Mouse (Mus musculus) embryonic facial prominence, embryonic 11.5 days (tissue): ENCODE results near the gene Slc50a1. TPM values are rescaled to one million over a fixed set of nuclear protein-coding genes. Genes with fewer than 3 reads are reported as not detected.
A peak's percentile ranks its signal among the peaks of the same experiment; 100 is the strongest.

Experiments
- ATAC-seq: fragments of 200-750 bp; cut with Nextera tagmentation; replicated peaks from 2 replicates; pipeline ENCODE4 v1.8.0; 2017; ENCODE audit warnings: low read depth; ENCODE audit not compliant: insufficient number of reproducible peaks, low FRiP score, low TSS enrichment
- DNase-seq: peaks from one replicate; pipeline ENCODE4 v3.0.0-alpha.2; 2015; ENCODE audit warnings: low spot score
- H3K27ac ChIP-seq: fragments of 300-500 bp; sonication (generic); replicated peaks from 2 replicates; pipeline ENCODE4 v1.5.1; 2014; ENCODE audit warnings: mild to moderate bottlenecking, low read depth, low read length, control low read depth
- H3K27me3 ChIP-seq: fragments of 300-500 bp; sonication (generic); 2 replicates; pipeline ENCODE4 v1.6.1; 2014; ENCODE audit warnings: mild to moderate bottlenecking, low read length, moderate library complexity, mixed read lengths; ENCODE audit not compliant: control insufficient read depth, insufficient read depth
- H3K36me3 ChIP-seq: fragments of 300-500 bp; sonication (generic); replicated peaks from 2 replicates; pipeline ENCODE4 v1.6.1; 2014; ENCODE audit warnings: low read depth, mild to moderate bottlenecking, low read length, moderate library complexity, mixed read lengths; ENCODE audit not compliant: control insufficient read depth, insufficient read depth
- H3K4me1 ChIP-seq: fragments of 300-500 bp; sonication (generic); 2 replicates; pipeline ENCODE4 v1.6.1; 2014; ENCODE audit warnings: low read length, mixed read lengths; ENCODE audit not compliant: control insufficient read depth, insufficient read depth
- H3K4me2 ChIP-seq: fragments of 300-500 bp; sonication (generic); 2 replicates; pipeline ENCODE4 v1.6.1; 2014; ENCODE audit warnings: low read depth, mild to moderate bottlenecking, control low read depth, low read length, moderate library complexity
- H3K4me3 ChIP-seq: fragments of 300-500 bp; sonication (generic); 2 replicates; pipeline ENCODE4 v1.5.1; 2014; ENCODE audit warnings: low read depth, low read length, control low read depth
- H3K9ac ChIP-seq: fragments of 300-500 bp; sonication (generic); replicated peaks from 2 replicates; pipeline ENCODE4 v1.6.1; 2014; ENCODE audit warnings: mild to moderate bottlenecking, control low read depth, low read length
- H3K9me3 ChIP-seq: fragments of 300-500 bp; sonication (generic); replicated peaks from 2 replicates; pipeline ENCODE4 v1.6.1; 2016; ENCODE audit warnings: mild to moderate bottlenecking, low read length, inconsistent platforms, mixed read lengths; ENCODE audit not compliant: control insufficient read depth
- WGBS: fragments of 180-500 bp; shearing (Covaris S2); extraction: QIAGEN DNeasy Blood & Tissue Kit; methylation state at CpG from one replicate; pipeline ENCODE4 v1.1.7; 2014; 5-methylcytosine and 5-hydroxymethylcytosine counted together
- polyA plus RNA-seq: library from polyadenylated mRNA; unstranded; fragments of >200 nt; fragmentation: Nextera tagmentation; extraction: Ambion mirVana; gene quantifications from 2 replicates; pipeline ENCODE4 v1.2.1, GENCODE M21; 2014

Slc50a1 gene
- polyA plus RNA-seq, 1 experiment from 2014 or later = 39.8 TPM

- no peak for ATAC-seq
- WGBS = 11% methylated on average over 25 of the region's 25 CpGs
- Histone ChIP-seq H3K4me3 (peak overlapping the region; percentile 40), H3K4me1 (peaks cover 6% of the 10 kb centered on the region), H3K9ac (peak overlapping the region; percentile 45), H3K27ac (no peak overlapping the region), H3K9me3 (no peaks in the 10 kb centered on the region), H3K36me3 (no peaks in the 10 kb centered on the region), H3K27me3 (no peaks in the 10 kb centered on the region), H3K4me2 (peak overlapping the region; percentile 59)
- DNase-seq = no peak
Observed at GRCm38 (mm10) chr3:89244158-89244981, 26.0 kb downstream of the Slc50a1 start.

- H3K4me2 ChIP-seq = peak overlapping the region; percentile 43
- no peaks in the 10 kb centered on the region for H3K9me3 ChIP-seq
- H3K27ac ChIP-seq = no peak overlapping the region
- H3K36me3 ChIP-seq = no peaks in the 10 kb centered on the region; the same call in 1 of the 2 replicates
- H3K9ac ChIP-seq = no peak overlapping the region
- ATAC-seq (peak; percentile 64), DNase-seq (peak; percentile 76)
- WGBS = 7% methylated on average over 14 of the region's 14 CpGs
- peak overlapping the region; percentile 40 for H3K4me3 ChIP-seq
- no peaks in the 10 kb centered on the region for H3K27me3 ChIP-seq
- H3K4me1 ChIP-seq = peaks cover 6% of the 10 kb centered on the region
Observed at GRCm38 (mm10) chr3:89243609-89244008, 26.8 kb downstream of the Slc50a1 start.

GRCm38 (mm10) chr3:89242331-89242895 lies 28.0 kb downstream of the Slc50a1 start:
- no peak for ATAC-seq
- Histone ChIP-seq H3K27me3 (no peaks in the 10 kb centered on the region), H3K9ac (no peak overlapping the region), H3K9me3 (no peaks in the 10 kb centered on the region), H3K27ac (no peak overlapping the region), H3K4me1 (peaks cover 6% of the 10 kb centered on the region), H3K36me3 (no peaks in the 10 kb centered on the region; the same call in 1 of the 2 replicates), H3K4me2 (no peak overlapping the region), H3K4me3 (no peak overlapping the region)
- DNase-seq = peak; percentile 53
- 75% methylated on average over 9 of the region's 9 CpGs for WGBS

GRCm38 (mm10) chr3:89238494-89238893 lies 31.9 kb downstream of the Slc50a1 start:
- Histone ChIP-seq H3K27me3 (no peaks in the 10 kb centered on the region), H3K4me3 (no peak overlapping the region), H3K9ac (no peak overlapping the region), H3K4me2 (no peak overlapping the region), H3K27ac (no peak overlapping the region), H3K36me3 (no peaks in the 10 kb centered on the region; the same call in 1 of the 2 replicates), H3K9me3 (no peaks in the 10 kb centered on the region), H3K4me1 (no peaks in the 10 kb centered on the region; the same call in 1 of the 2 replicates)
- WGBS = 81% methylated on average over 11 of the region's 12 CpGs
- DNase-seq (no peak), ATAC-seq (no peak)

GRCm38 (mm10) chr3:89237682-89238081 lies 32.7 kb downstream of the Slc50a1 start:
- Histone ChIP-seq H3K4me2 (no peak overlapping the region), H3K4me1 (no peaks in the 10 kb centered on the region), H3K27ac (no peak overlapping the region), H3K36me3 (no peaks in the 10 kb centered on the region; the same call in 1 of the 2 replicates), H3K4me3 (no peak overlapping the region), H3K27me3 (no peaks in the 10 kb centered on the region), H3K9me3 (no peaks in the 10 kb centered on the region), H3K9ac (no peak overlapping the region)
- DNase-seq = no peak
- no peak for ATAC-seq
- WGBS = 92% methylated on average over 21 of the region's 21 CpGs

GRCm38 (mm10) chr3:89236516-89236915 lies 33.9 kb downstream of the Slc50a1 start:
- Histone ChIP-seq H3K27ac (no peak overlapping the region), H3K9ac (no peak overlapping the region), H3K27me3 (no peaks in the 10 kb centered on the region), H3K4me3 (no peak overlapping the region), H3K9me3 (no peaks in the 10 kb centered on the region), H3K36me3 (no peaks in the 10 kb centered on the region; the same call in 1 of the 2 replicates), H3K4me1 (no peaks in the 10 kb centered on the region), H3K4me2 (no peak overlapping the region)
- WGBS = 90% methylated on average over 10 of the region's 10 CpGs
- DNase-seq = no peak
- no peak for ATAC-seq

GRCm38 (mm10) chr3:89233562-89234110 lies 36.7 kb downstream of the Slc50a1 start:
- no peaks in the 10 kb centered on the region for H3K36me3 ChIP-seq
- H3K27me3 ChIP-seq = peaks cover 2% of the 10 kb centered on the region; the same call in 1 of the 2 replicates
- H3K4me1 ChIP-seq = peaks cover 5% of the 10 kb centered on the region
- no peak for DNase-seq
- H3K4me3 ChIP-seq = no peak overlapping the region
- no peak for ATAC-seq
- no peak overlapping the region for H3K27ac ChIP-seq
- H3K9ac ChIP-seq = no peak overlapping the region
- 78% methylated on average over 14 of the region's 14 CpGs for WGBS
- no peak overlapping the region for H3K4me2 ChIP-seq
- H3K9me3 ChIP-seq = no peaks in the 10 kb centered on the region

- Histone ChIP-seq H3K27ac (no peak overlapping the region), H3K4me1 (peaks cover 6% of the 10 kb centered on the region), H3K9me3 (no peaks in the 10 kb centered on the region), H3K4me3 (no peak overlapping the region), H3K27me3 (peaks cover 2% of the 10 kb centered on the region; the same call in 1 of the 2 replicates), H3K9ac (no peak overlapping the region), H3K4me2 (no peak overlapping the region), H3K36me3 (no peaks in the 10 kb centered on the region)
- WGBS = 58% methylated on average over 6 of the region's 6 CpGs
- DNase-seq = no peak
- ATAC-seq = no peak
Observed at GRCm38 (mm10) chr3:89232614-89233013, 37.8 kb downstream of the Slc50a1 start.
